Mouse (Mus musculus) bone marrow, adult 2 months (tissue): ENCODE data around the gene Rarb. TPM values are rescaled to one million over a fixed set of nuclear protein-coding genes. Genes with fewer than 3 reads are reported as not detected.

ENCODE experiments used
- H3K27ac ChIP-seq: fragments of 200-500 bp; 2 replicates; pipeline ENCODE4 v1.5.1; 2012; ENCODE audit warnings: low read depth, mild to moderate bottlenecking, control low read depth, inconsistent platforms, low read length; ENCODE audit not compliant: control insufficient read depth, poor library complexity, insufficient read depth
- H3K4me1 ChIP-seq: fragments of 200-500 bp; 2 replicates; pipeline ENCODE4 v1.6.1; 2011; ENCODE audit warnings: low read length; ENCODE audit not compliant: control insufficient read depth, insufficient read depth
- H3K4me3 ChIP-seq: fragments of 200-500 bp; replicated peaks from 2 replicates; pipeline ENCODE3; 2011; ENCODE audit warnings: mild to moderate bottlenecking, low read depth, low read length, control low read depth; ENCODE audit not compliant: control insufficient read depth
- CTCF ChIP-seq: fragments of 200-500 bp; IDR thresholded peaks from 2 replicates; pipeline ENCODE4 v1.5.1; 2011; ENCODE audit warnings: low read length, control low read depth; ENCODE audit not compliant: control insufficient read depth, insufficient read depth
- POLR2A ChIP-seq: fragments of 200-500 bp; IDR thresholded peaks from 2 replicates; pipeline ENCODE4 v1.6.1; 2011; ENCODE audit warnings: low read depth, mild to moderate bottlenecking, control low read depth, low read length, borderline replicate concordance; ENCODE audit not compliant: control insufficient read depth
- WGBS: fragments of 180-500 bp; shearing (Covaris S2); methylation state at CpG from one replicate; pipeline ENCODE4 v1.1.7; 2018; 5-methylcytosine and 5-hydroxymethylcytosine counted together
- polyA plus RNA-seq: library from polyadenylated mRNA; stranded (reverse); fragments of >200 nt; gene quantifications from 2 replicates; pipeline ENCODE4 v1.2.4, GENCODE M21; 2011; ENCODE audit warnings: low replicate concordance; ENCODE audit not compliant: missing spikeins, insufficient read depth, insufficient read length

The Rarb gene
- polyA plus RNA-seq, 1 experiment: not detected

GRCm38 (mm10) chr14:16439385-16440126, 379.4 kb downstream of the Rarb start:
- 80% methylated on average over 6 of the region's 6 CpGs for WGBS
- no peak overlapping the region for H3K27ac ChIP-seq
- no peaks in the 10 kb centered on the region for H3K4me1 ChIP-seq
- TF ChIP-seq POLR2A: no peak
- TF ChIP-seq CTCF: no peak
- H3K4me3 ChIP-seq: no peak overlapping the region

- H3K4me1 ChIP-seq: no peaks in the 10 kb centered on the region
- no peak for TF ChIP-seq CTCF
- TF ChIP-seq POLR2A: no peak
These were observed 381.6 kb downstream of the Rarb start for GRCm38 (mm10) chr14:16437386-16437785.

GRCm38 (mm10) chr14:16434396-16435171, 384.4 kb downstream of the Rarb start:
- TF ChIP-seq CTCF (peak; percentile 36; the same call in 1 of the 2 replicates), POLR2A (no peak)
- Histone ChIP-seq H3K4me3 (no peak overlapping the region), H3K4me1 (no peaks in the 10 kb centered on the region), H3K27ac (no peak overlapping the region)
- 87% methylated on average over 3 of the region's 3 CpGs for WGBS

More at GRCm38 (mm10) chr14:16437386-16437785, 381.6 kb downstream of the Rarb start:
- H3K27ac ChIP-seq: no peak overlapping the region
- no peak overlapping the region for H3K4me3 ChIP-seq
- WGBS: 89% methylated on average over 4 of the region's 4 CpGs

- no peak for TF ChIP-seq POLR2A
- TF ChIP-seq CTCF: no peak
- 71% methylated on average over 2 of the region's 2 CpGs for WGBS
- no peak overlapping the region for H3K4me3 ChIP-seq
- H3K27ac ChIP-seq: no peak overlapping the region
- H3K4me1 ChIP-seq: no peaks in the 10 kb centered on the region
These were observed 385.8 kb downstream of the Rarb start for GRCm38 (mm10) chr14:16433206-16433605.

- 85% methylated on average over 3 of the region's 3 CpGs for whole genome bisulfite sequencing
- no peak overlapping the region for H3K4me3 ChIP-seq
These were observed 386.4 kb downstream of the Rarb start for GRCm38 (mm10) chr14:16432550-16432949.

GRCm38 (mm10) chr14:16431941-16432499, 386.9 kb downstream of the Rarb start:
- no peaks in the 10 kb centered on the region for H3K4me1 ChIP-seq
- WGBS: 78% methylated on average over 4 of the region's 4 CpGs
- no peak overlapping the region for H3K4me3 ChIP-seq
- H3K27ac ChIP-seq: no peak overlapping the region
- TF ChIP-seq POLR2A: no peak
- no peak for TF ChIP-seq CTCF

More at GRCm38 (mm10) chr14:16432550-16432949, 386.4 kb downstream of the Rarb start:
- no peak overlapping the region for H3K27ac ChIP-seq
- no peaks in the 10 kb centered on the region for H3K4me1 ChIP-seq
- TF ChIP-seq POLR2A: no peak
- TF ChIP-seq CTCF: no peak

- no peak overlapping the region for H3K4me3 ChIP-seq
- TF ChIP-seq CTCF (no peak), POLR2A (no peak)
- H3K27ac ChIP-seq: no peak overlapping the region
- H3K4me1 ChIP-seq: no peaks in the 10 kb centered on the region
- 56% methylated on average over 4 of the region's 4 CpGs for WGBS
These were observed 391.4 kb downstream of the Rarb start for GRCm38 (mm10) chr14:16427569-16427968.

GRCm38 (mm10) chr14:16414163-16414562, 404.8 kb downstream of the Rarb start:
- WGBS: 88% methylated on average over 4 of the region's 4 CpGs
- no peak overlapping the region for H3K27ac ChIP-seq

More at GRCm38 (mm10) chr14:16414163-16414562, 404.8 kb downstream of the Rarb start:
- no peak for TF ChIP-seq CTCF
- no peak for TF ChIP-seq POLR2A
- Histone ChIP-seq H3K4me3 (no peak overlapping the region), H3K4me1 (no peaks in the 10 kb centered on the region)
